Mouse (Mus musculus) cortical plate, adult 2 months (tissue): ENCODE measurements at regions not wholly inside any gene's neighbourhood (a gene's known extent, or its start where the extent isn't known, plus 50 kb on each side); places are given as distances from the start of the nearest gene placed in this dataset.

Experiments used
- CTCF ChIP-seq: fragments of 200-500 bp; IDR thresholded peaks from 2 replicates; pipeline ENCODE4 v1.5.1; 2011; ENCODE audit warnings: mild to moderate bottlenecking, control low read depth, low read length; ENCODE audit not compliant: insufficient read depth; ENCODE audit errors: extremely low read depth
- POLR2A ChIP-seq: fragments of 200-500 bp; IDR thresholded peaks from 2 replicates; pipeline ENCODE4 v1.6.1; 2011; ENCODE audit warnings: mild to moderate bottlenecking, low read length, control low read depth; ENCODE audit not compliant: insufficient read depth; ENCODE audit errors: extremely low read depth

- TF ChIP-seq CTCF (no peak), POLR2A (no peak)
These were observed 397.8 kb upstream of the Mgmt start for GRCm38 (mm10) chr7:136496335-136497242.
